Comparison of ENCODE assay signal across 31 mouse cellular contexts in the genomic region with DNA sequence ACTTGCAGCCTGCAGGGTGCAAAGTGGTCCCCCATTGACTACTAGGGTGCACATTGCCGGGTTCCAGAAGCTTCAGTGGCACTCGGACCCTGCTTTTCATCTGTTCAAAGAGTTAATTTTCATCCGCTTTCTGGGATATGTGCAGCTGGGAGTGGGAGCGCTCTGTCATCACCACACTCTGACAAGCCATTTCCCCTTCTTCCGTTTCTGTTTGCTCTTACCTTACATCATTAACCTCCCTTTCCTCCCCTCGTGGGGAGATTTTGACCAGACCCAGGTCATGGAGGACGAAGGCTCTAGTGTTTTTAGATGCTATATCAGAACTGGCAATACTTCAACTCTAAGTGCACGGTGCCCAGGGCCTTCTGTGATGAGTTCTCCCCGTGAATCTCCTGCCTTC. TPM values are rescaled to one million over a fixed set of nuclear protein-coding genes. Genes with fewer than 3 reads are reported as not detected.
DNase-seq lines count a peak whose midpoint lies in the region; ATAC-seq and TF ChIP-seq lines count a peak whose summit lies in the region.
"Had no signal": no experiment of that assay in that cellular context is flagged by ENCODE, and none has a peak within 500 bp of the region (broad histone marks: within the 10 kb centered on the region; RNA-seq: fewer than 3 reads in every experiment).

No protein-coding gene starts in this region.

- no peak for TF ChIP-seq EP300 in liver, postnatal 0 days (IDR thresholded peaks at IDR 0.05; ENCODE audit: low read depth)

- H3K27ac ChIP-seq in heart, embryonic 12.5 days (ENCODE audit: poor library complexity, severe bottlenecking) = no peak overlapping the region
- H3K27ac ChIP-seq in liver, postnatal 0 days (ENCODE audit: low read depth) = no peak overlapping the region
- no peak overlapping the region for H3K27ac ChIP-seq in liver, embryonic 11.5 days (ENCODE audit: low read depth, low read length)
- H3K27ac ChIP-seq: embryonic facial prominence, embryonic 10.5 days; embryonic facial prominence, embryonic 15.5 days; forebrain, embryonic 12.5 days; hindbrain, postnatal 0 days; intestine, embryonic 15.5 days; limb, embryonic 13.5 days; liver, embryonic 12.5 days; midbrain, embryonic 12.5 days; neural tube, embryonic 15.5 days; stomach, postnatal 0 days had no signal

- peak overlapping the region; percentile 6; the same call in 1 of the 2 replicates for H3K4me2 ChIP-seq in heart, embryonic 12.5 days
- H3K4me2 ChIP-seq in liver, postnatal 0 days (ENCODE audit: low read depth, low read length) = peak overlapping the region; percentile 38
- no peak overlapping the region for H3K4me2 ChIP-seq in liver, embryonic 11.5 days
- H3K4me2 ChIP-seq: embryonic facial prominence, embryonic 15.5 days; forebrain, embryonic 12.5 days; intestine, embryonic 15.5 days; limb, embryonic 13.5 days; liver, embryonic 12.5 days; midbrain, embryonic 12.5 days; neural tube, embryonic 15.5 days had no signal

- H3K9me3 ChIP-seq in heart, embryonic 12.5 days (replicated peaks) = no peaks in the 10 kb centered on the region
- no peaks in the 10 kb centered on the region for H3K9me3 ChIP-seq in liver, postnatal 0 days (ENCODE audit: low read length)
- no peaks in the 10 kb centered on the region for H3K9me3 ChIP-seq in liver, embryonic 11.5 days (ENCODE audit: control insufficient read depth, low read length)
- H3K9me3 ChIP-seq: embryonic facial prominence, embryonic 10.5 days; embryonic facial prominence, embryonic 15.5 days; forebrain, embryonic 12.5 days; intestine, embryonic 15.5 days; limb, embryonic 13.5 days; liver, embryonic 12.5 days; midbrain, embryonic 12.5 days; neural tube, embryonic 15.5 days had no signal

- no peaks in the 10 kb centered on the region; the same call in 1 of the 2 replicates for H3K27me3 ChIP-seq in heart, embryonic 12.5 days (replicated peaks)
- H3K27me3 ChIP-seq in liver, postnatal 0 days (ENCODE audit: insufficient read depth, low read length) = no peaks in the 10 kb centered on the region
- no peaks in the 10 kb centered on the region for H3K27me3 ChIP-seq in liver, embryonic 11.5 days (replicated peaks; ENCODE audit: control insufficient read depth, insufficient read depth, low read length)
- H3K27me3 ChIP-seq: embryonic facial prominence, embryonic 15.5 days; forebrain, embryonic 12.5 days; intestine, embryonic 15.5 days; limb, embryonic 13.5 days; liver, embryonic 12.5 days; midbrain, embryonic 12.5 days had no signal

- no peak for DNase-seq in heart, postnatal 36 days
- DNase-seq in liver, postnatal 0 days = no peak
- no peak for DNase-seq in liver, embryonic 11.5 days (ENCODE audit: low spot score)
- DNase-seq in right cerebral cortex, adult 2 months (ENCODE audit: low spot score in 2 of 2) = no peak
- DNase-seq in cerebellum, adult 18-20 months = no peak
- no peak for DNase-seq in lung, postnatal 25 days (ENCODE audit: low spot score)
- DNase-seq: adrenal gland, postnatal 25 days; cerebellum, adult 2 months; cerebellum, postnatal 14 days; forebrain, postnatal 0 days; gastrocnemius, postnatal 14 days; kidney, adult 2 months; lung, adult 18-20 months; right cerebral cortex, adult 18-20 months; right cerebral cortex, postnatal 4 days; thymus, adult 18-20 months; thymus, postnatal 25 days had no signal

- H3K36me3 ChIP-seq in heart, embryonic 12.5 days = no peaks in the 10 kb centered on the region
- H3K36me3 ChIP-seq in liver, postnatal 0 days (replicated peaks; ENCODE audit: insufficient read depth, low read length) = no peaks in the 10 kb centered on the region
- no peaks in the 10 kb centered on the region for H3K36me3 ChIP-seq in liver, embryonic 11.5 days (ENCODE audit: control insufficient read depth, insufficient read depth, low read length)
- H3K36me3 ChIP-seq: embryonic facial prominence, embryonic 10.5 days; embryonic facial prominence, embryonic 15.5 days; forebrain, embryonic 12.5 days; intestine, embryonic 15.5 days; limb, embryonic 13.5 days; liver, embryonic 12.5 days; midbrain, embryonic 12.5 days; neural tube, embryonic 15.5 days had no signal

- intact Hi-C loops in heart, postnatal 36 days (cut with DNase I) = no loop called here

- peaks cover 10% of the 10 kb centered on the region for H3K4me1 ChIP-seq in heart, embryonic 12.5 days (replicated peaks)
- H3K4me1 ChIP-seq in liver, postnatal 0 days (ENCODE audit: insufficient read depth) = no peaks in the 10 kb centered on the region
- 0 out of 2 replicates have a peak, but pooled peaks cover 2% of the 10 kb centered on the region for H3K4me1 ChIP-seq in liver, embryonic 11.5 days (replicated peaks; ENCODE audit: control insufficient read depth, insufficient read depth, low read length)
- H3K4me1 ChIP-seq: embryonic facial prominence, embryonic 10.5 days; embryonic facial prominence, embryonic 15.5 days; forebrain, embryonic 12.5 days; intestine, embryonic 15.5 days; limb, embryonic 13.5 days; midbrain, embryonic 12.5 days; neural tube, embryonic 15.5 days had no signal

- WGBS in heart, embryonic 12.5 days = 22% methylated on average over 9 of the region's 9 CpGs
- 15% methylated on average over 9 of the region's 9 CpGs for WGBS in liver, postnatal 0 days (ENCODE audit: insufficient replicate concordance)
- WGBS in liver, embryonic 11.5 days = 26% methylated on average over 9 of the region's 9 CpGs

- no peak for TF ChIP-seq CTCF in liver, postnatal 0 days (IDR thresholded peaks at IDR 0.05; ENCODE audit: low read depth)

- ATAC-seq in heart, embryonic 12.5 days (ENCODE audit: insufficient number of reproducible peaks, low FRiP score) = no peak
- no peak for ATAC-seq in liver, postnatal 0 days
- no peak for ATAC-seq in liver, embryonic 11.5 days (replicated peaks; ENCODE audit: low FRiP score)
- peak; percentile 76 for ATAC-seq in megakaryocyte, adult 5-6 weeks (ENCODE audit: poor library complexity, severe bottlenecking)
- ATAC-seq: CD4-positive, CD25-positive, alpha-beta regulatory T cell, adult 4 months; forebrain, postnatal 0 days; hindbrain, postnatal 0 days; intestine, embryonic 15.5 days; liver, embryonic 12.5 days; lung, postnatal 0 days had no signal

- no peak overlapping the region for H3K4me3 ChIP-seq in heart, embryonic 12.5 days
- no peak overlapping the region for H3K4me3 ChIP-seq in liver, postnatal 0 days (ENCODE audit: low read depth, low read length)
- no peak overlapping the region for H3K4me3 ChIP-seq in liver, embryonic 11.5 days (ENCODE audit: low read depth, low read length)
- H3K4me3 ChIP-seq: embryonic facial prominence, embryonic 10.5 days; embryonic facial prominence, embryonic 15.5 days; forebrain, embryonic 12.5 days; intestine, embryonic 15.5 days; limb, embryonic 13.5 days; liver, embryonic 12.5 days; midbrain, embryonic 12.5 days; neural tube, embryonic 15.5 days had no signal

- no peak overlapping the region for H3K9ac ChIP-seq in heart, embryonic 12.5 days
- H3K9ac ChIP-seq in liver, postnatal 0 days (replicated peaks) = no peak overlapping the region
- no peak overlapping the region for H3K9ac ChIP-seq in liver, embryonic 11.5 days (ENCODE audit: low read depth, low read length)
- H3K9ac ChIP-seq: embryonic facial prominence, embryonic 15.5 days; forebrain, embryonic 12.5 days; forebrain, postnatal 0 days; intestine, embryonic 15.5 days; limb, embryonic 13.5 days; liver, embryonic 12.5 days; midbrain, embryonic 12.5 days; neural tube, embryonic 15.5 days had no signal

RNA-seq across cellular contexts. Expression of gene Cracr2a, which starts 38.8 kb away (rescaled TPM):
- polyA plus RNA-seq in heart, embryonic 12.5 days (2016; fragmentation: Nextera tagmentation; extraction: Ambion mirVana) = 1.6 TPM in 2 replicates
- 1 to 10 TPM in 1 of 2 experiments, under 1 TPM in 1; 0.86 to 1.6 TPM for total RNA-seq in heart, postnatal 36 days (2021)
- polyA plus RNA-seq in liver, postnatal 0 days (2015; fragmentation: Nextera tagmentation; extraction: Ambion mirVana) = 0.31 and 0.47 TPM in 2 replicates
- polyA plus RNA-seq in liver, embryonic 11.5 days (2014; fragmentation: Nextera tagmentation; extraction: Ambion mirVana) = 1.8 TPM in 2 replicates
- 6.2 and 7.6 TPM in 2 replicates for total RNA-seq in megakaryocyte, adult 5-6 weeks (2015)
- 8.0 and 12.6 TPM in 2 replicates for total RNA-seq in megakaryocyte, adult 5-6 weeks (2017)
